Mouse (Mus musculus) ovary, postnatal 36 days (tissue): ENCODE data around the gene Gch1.
A peak's percentile ranks its signal among the peaks of the same experiment; 100 is the strongest.

Experiments
- DNase-seq: peaks from one replicate; pipeline ENCODE4 v3.0.0; 2022; ENCODE audit warnings: low spot score, mixed read lengths

Gch1 gene

DNA sequence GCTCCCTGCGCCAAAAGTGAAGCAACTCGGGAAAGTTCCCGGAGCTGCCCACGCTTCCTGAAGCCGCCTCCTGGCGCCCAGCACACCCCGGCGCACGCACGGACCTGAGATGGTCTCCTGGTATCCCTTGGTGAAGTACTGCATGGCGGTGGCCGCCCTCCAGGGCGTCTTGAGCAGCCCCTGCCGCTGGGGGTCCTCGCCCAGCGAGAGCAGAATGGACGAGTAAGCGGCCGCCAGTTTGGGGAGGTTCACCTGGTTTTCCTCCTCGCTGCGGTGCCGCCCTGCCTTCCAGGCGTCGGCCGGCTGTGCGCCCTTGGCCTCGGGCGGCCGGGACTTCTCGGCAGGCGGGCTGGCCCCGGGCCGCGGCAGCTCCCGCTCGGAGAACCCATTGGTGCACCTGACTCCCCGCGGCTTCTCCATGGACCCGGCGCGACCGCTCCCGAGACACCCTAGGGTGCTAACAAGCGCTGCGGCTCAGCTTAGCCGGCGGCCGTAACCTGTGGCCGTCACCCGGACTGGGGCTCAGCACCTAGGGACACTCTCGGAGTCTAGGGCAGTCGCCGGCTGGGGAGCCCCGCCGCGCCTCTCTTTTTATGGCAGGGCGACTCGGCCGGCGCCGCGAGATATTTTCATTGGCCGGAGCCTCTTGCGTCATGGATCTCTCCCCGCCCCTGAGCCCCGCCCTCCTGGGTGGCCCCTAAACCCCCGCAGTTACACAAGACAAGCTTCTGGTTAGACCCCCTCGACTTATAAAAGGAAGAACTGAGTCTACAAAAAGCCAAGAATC, at the start of gene Gch1:
TSS of gene Gch1 (minus strand) at position 566 of the 787 bp plus-strand sequence.
- peak; percentile 88 for DNase-seq

DNA sequence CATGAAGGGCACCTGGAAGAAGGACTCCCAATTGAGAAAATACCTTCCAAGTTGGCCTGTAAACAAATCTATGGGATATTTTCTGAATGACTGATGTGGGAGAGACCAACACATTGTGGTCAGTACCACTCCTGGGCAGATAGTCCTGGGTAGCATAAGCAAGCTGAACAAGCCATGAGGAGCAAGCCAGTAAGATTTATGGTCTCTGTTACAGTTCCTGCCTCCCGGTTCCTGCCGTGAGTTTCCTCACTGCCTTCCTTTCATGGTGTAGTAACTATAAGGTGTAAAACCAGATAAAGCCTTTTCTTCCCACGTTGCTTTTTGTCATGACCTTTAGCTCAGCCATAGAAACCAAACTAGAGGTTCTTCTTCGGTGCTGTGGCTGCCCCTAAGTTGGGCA, 48.1 kb upstream of the Gch1 start:
- no peak for DNase-seq

DNA sequence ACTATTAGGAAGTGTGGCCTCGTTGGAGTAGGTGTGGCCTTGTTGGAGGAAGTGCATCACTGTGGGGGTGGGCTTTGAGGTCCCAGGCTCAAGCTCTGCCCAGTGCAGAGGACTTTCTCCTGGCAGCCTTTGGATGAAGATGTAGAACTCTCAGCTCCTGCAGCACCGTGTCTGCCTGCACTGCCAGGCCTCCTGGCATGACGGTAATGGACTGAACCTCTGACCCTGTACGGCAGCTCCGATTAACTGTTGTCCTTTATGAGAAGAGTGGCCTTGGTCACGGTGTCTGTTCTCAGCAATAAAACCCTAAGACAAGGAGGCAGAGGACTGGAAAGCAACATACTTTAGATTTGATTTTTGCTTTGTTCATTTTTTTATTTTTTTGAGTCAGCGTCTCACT, 47.3 kb upstream of the Gch1 start:
- no peak for DNase-seq

DNA sequence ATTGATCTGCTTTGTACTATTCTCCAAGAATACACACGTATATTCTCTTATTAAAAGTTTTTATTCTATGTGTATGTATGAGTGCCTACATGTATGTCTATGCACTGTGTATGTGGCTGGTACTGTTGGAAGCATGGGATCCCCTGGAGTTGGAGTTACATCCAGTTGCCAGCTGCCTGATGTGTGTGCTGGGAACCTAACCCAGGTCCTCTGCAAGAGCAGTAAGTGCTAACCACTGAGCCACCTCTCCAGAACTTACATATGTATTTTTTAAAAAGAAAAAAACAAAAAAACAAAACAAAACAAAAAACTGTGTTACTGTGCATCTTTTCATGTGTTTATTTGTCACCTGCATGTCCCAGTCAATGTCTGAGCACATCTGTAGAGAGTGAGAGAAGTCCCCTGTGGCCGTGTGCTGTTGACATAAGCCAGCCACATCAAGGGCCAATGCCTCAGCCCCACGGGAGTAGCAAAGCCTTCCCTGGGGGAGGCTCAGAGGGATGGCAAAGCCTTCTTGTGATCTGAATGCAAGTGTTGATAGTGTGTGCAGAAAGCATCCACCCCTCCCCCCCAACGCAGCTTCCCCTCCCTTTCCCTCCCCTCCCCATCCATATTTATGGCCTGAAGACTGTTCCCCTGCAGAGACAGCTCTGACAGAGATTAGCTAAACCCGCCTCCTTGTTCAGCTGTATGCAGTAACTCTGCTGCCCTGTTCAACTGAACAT, 45.5 kb upstream of the Gch1 start:
- DNase-seq: no peak

DNA sequence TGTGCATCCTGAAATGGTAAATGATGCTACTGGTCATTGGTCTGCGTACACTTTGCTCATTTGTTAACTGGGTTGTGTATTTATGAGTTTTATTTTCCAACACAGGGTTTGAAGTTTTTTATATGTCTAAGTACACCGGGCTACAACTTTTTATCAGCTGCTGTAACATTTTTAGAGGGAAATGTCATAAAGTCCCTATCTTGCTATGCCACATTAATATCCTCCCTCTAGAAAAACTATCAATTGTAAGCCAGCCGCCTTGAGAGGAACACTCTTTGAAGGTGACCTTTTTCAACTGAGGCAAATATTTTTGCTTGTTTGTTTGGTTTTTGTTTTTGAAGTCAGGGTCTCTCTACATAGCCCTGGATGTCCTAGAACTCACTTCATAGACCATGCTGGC, 44.8 kb upstream of the Gch1 start:
- DNase-seq: no peak

DNA sequence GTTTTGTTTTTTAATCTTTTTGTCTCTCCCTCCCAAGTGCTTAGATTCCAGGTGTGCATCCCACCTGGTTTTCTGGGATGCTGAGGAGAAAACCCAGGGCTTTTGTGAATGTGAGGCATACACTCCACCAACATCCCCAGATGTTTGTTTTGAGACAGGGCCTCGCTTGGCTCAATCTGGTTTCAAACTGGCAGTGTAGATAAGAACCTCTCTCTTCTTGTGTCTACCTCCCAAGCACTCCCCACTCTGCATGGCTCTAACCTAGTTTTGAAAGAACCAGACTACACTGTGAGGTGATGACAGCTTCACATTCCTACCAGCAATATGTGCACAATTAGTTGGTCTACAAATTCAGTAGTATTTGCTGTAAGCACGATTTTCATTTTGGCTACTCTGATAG, 44.4 kb upstream of the Gch1 start:
- DNase-seq: no peak

DNA sequence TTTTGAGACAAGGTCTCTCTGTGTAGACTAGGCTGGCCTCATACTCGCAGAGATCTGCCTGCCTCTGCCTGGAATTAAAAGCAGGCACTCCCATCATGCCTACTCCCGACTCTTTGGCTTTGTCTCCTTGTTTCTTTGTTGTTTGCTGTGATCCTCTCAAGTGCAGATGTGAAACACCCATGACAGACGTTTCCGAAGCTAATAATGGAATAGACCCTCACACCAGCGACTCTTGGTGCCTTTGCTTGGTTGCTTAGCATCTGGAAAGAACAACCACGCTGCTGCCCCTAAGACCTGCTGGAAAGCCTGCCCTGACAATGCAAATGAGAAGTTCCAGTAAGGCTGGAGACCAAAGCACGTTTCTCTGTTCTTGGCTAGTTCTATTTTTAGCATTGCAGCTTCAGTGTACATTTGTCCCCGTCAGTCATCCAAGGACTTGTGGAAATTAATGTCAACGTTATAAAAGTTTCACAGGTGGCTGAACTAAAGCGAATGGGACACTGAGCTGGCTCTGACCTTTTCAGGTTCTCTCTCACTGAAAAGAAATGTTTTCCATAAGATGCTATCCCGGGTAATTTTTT, 40.7 kb upstream of the Gch1 start:
- no peak for DNase-seq

DNA sequence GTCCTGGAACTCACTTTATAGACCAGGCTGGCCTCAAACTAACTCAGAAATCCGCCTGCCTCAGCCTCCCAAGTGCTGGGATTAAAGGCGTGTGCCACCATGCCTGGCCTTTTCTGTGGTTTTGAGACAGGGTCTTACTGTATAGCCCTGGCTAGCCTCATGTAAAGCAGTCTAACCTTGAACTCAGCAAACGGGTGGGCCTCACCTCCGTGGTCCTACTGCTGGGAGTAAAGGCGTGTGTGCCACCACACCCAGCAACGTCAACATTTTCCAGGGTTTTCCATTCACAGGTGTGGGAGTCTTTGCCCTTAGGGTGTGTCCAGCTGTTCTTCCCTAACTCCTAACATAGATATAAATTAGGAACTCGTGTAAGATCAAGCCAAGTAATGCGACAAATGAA, 36.7 kb upstream of the Gch1 start:
- no peak for DNase-seq

DNA sequence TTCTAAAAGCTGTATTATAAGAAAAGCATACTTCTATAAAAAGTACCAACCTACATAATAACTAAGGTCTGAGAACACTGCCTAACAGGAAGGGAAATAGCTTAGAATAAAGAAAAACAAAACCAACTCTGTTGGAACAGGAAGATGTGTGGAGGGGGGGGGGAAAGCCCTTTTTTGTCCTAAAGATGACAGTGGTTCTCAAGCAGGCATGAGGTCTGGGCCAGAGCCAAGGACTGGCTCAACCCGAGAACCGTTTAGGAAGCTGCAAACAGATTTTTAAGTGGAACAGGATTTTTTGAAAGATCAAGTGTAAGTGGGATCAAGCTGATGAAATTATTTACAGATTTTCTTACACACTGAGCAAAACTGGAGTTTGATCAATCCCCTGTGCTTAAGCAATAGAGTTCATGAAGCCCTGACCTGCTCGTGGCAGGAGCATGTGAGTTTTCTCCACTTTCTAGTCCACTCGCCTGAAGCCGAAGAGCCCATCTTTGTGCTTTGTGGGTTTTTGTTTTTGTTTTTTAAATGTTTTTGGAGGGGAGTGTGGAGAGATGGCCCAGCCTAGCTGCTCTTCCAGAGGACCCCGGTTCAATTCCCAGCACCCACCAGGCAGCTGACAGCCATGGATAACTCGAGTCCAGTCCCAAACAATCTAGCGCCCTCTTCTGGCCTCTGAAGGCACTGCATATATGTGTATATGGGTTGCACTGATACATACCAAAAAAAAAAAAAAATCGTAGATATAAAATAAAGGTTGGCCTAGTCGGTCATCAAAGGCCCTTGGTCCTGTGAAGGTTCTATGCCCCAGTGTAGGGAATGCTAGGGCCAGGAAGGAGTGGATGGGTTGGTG, 35.5 kb upstream of the Gch1 start:
- no peak for DNase-seq

DNA sequence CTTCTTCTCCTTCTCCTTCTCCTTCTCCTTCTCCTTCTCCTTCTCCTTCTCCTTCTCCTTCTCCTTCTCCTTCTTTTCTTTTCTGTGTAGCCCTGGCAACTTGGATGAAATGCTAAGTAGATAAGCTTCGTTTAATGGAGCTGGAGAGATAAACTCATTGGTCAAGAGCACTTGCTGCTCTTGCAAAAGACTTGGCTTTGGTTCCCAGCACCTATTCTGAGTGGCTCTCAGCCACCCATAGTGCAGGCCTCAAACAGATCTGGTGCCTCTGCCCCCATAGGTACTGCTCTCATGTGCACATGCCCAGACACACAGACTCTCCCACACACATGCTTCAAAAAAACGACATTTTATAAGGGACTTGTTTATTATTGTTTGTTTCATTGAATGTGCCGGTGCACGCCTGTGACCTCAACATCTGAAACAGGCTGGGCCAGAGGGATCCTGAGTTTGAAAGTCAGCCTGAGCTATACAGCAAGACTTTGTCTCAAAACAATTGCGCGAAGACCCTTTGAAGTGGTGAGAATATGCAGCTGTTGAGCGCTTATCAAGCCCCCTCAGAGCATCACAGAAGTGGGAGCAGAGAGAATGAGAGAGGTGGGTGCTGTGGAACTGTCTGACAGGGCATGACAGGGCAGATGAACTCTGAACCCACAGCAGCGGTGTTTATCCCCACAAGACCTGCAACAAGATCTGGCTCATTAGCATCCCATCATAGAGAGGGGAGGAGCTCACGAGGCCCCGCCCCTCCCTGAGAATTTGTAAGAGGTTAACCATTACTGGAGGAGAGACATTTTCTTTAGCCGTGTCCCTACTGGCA, 33.6 kb upstream of the Gch1 start:
- no peak for DNase-seq

DNA sequence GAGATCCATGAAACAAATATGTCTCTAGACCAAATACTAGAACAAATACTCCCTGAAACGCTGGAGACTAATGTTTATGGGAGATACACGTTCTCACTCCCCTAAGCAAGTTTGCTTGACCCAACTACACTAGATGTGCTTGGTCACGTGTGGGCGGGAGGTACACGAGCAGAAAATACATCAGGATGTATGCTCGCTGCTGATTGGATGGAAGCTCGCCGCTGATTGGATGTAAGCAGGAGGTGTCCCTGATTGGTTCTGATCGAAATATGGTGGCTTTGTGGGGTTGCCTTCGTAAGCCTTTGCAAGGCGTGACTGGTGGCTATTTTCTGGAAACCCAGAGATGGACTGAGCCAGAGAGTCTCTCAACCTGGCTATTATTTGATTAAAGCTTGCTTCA, 32.4 kb upstream of the Gch1 start:
- no peak for DNase-seq

DNA sequence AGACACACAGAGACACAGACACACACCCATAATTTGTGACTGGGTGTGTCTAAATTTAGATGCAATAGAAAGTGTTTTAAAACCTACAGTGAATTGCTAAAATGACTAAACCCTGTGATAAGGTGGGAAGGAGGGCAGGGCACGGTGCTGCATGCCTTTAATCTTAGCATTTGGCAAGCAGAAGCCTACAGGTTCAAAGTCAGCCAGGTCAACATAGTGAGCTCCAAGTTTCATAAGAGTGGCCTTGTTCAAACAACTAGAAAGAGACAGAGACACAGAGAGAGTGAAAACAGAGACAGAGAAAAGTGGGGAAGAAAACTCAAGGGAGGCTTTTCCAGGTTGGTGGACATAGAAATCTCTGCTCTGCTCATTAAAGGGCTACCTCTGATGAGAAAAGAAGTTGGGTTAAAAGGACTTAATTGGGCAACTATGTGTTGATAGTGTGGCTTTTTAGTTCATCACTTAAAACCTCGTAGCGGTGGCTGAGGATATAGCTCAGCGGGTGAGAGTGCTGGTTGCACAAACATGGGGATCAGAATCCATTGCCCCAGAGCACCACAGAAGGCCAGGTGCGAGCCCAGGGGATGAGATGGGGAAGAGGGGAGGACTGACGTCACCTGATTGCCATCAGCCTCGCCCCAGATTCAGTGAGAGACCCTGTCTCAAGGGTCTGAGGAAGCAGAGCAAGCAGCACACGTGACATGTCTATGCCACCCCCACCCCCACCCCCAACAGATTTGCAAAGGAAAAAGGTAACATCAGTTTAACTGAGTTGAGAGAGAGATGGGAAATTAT, 31.2 kb upstream of the Gch1 start:
- DNase-seq: no peak

DNA sequence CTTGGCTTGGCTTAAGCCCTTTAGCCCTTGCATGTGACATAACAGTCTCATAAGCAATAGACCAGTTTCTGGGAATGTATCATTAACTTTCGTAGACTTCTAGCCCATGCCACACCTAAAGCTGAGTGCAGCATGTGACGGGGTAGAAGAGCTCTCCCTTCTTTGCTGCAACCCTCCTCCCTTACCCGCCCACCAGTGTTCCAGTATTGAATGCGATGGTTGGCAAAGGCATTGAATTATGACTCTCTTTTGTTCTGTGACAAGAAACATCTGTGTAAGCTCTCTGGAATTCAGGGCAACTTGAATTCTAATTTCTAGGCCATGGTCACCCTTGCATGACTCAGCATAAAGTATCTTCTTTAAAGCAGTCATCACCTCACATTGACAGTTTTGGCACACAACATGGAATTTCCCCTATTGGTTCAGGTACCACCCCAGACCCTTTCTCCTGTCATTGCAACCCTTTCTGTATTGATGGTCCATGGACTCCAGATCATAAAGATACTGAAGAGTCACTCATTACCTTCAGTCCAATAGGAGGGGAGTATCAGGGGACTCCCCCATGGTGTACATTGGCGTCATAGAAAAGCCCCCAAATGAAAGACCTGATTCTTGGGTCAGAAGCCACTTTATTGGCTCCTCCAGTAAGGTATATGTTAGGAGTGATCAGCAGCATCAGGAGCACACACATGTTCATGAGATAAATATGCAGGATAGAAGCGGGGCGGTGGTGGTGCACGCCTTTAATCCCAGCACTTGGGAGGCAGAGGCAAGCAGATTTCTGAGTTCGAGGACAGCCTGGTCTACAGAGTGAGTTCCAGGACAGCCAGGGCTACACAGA, 29.8 kb upstream of the Gch1 start:
- DNase-seq: no peak

DNA sequence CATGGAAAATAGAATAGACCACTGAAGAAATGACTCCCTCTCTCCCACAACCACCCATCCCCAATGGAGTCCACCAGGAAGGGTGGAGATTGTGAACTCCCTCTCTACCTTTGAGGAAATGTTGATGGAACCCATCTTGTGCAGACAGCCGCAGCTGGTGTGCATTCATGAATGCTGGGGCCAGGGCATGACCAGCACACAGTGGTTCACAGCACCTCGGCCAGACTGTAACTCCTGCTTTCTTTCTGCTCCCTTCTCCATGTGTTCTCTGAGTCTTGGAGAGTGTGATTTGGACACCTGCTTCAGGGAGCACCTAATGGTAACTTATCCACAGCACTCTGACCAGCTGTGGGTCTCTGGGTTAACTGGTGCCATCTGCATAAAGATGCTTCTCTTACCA, 27.3 kb upstream of the Gch1 start:
- DNase-seq: no peak

DNA sequence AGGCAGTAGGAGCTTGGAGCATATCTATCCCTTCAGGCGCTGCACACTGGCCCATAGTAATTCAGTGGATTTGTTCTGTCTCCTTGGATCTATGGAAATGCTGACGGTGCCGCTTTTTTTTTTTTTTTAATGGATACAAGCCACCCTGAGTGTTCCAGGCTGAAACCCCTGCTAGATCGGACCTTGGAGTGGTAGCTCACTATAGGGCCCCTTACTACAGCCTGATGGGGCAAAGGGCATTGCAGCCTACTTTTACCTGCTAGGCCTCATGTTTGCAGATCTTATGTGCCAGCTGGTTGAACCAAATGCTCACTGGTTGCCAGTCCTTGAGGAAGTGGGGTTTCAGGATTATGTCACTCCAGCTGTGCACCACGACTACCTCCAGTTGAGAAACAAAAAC, 25.2 kb upstream of the Gch1 start:
- DNase-seq: no peak

DNA sequence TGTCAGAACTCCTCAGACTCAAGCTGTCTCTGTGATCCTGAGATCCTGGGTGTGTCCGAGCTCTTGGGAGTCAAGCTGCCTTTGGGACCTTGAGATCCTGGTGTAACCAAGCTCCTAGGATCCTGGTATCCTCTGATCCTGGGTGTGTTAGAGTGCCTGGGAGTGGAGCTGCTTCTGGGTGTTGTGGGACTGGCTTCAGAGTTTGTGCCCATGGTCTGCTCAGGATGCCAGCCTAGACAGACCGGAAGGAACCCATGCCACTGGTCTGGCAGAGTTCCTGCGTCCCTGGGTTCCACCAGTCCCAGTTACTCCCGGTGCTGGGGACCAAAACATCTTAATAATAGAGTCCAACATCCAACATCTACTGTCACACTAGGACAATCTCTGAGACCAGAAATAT, 24.1 kb upstream of the Gch1 start:
- no peak for DNase-seq

DNA sequence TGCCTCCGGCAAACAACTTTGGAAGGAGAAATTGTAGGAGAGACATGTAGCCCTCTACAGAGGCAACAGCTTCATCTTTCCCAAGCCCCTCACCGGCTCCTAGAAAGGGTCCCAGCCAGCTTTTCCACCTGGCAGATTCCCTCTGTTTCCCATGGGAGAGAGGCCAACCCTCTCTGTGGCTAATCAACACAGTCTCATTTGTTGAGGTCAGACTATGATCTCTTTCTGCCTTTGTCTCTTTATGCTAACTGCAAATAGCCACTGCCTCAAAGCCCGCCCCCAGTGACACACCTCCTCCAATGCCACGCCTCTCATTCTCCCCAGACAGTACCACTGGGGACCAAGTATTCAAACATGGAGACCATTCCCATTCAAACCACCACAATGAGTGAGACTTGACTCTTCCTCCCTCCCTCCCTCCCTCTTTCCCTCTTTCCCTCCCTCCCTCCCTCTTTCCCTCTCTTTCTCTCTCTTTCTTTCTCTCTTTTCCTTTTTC, 20.5 kb upstream of the Gch1 start:
- DNase-seq: no peak

DNA sequence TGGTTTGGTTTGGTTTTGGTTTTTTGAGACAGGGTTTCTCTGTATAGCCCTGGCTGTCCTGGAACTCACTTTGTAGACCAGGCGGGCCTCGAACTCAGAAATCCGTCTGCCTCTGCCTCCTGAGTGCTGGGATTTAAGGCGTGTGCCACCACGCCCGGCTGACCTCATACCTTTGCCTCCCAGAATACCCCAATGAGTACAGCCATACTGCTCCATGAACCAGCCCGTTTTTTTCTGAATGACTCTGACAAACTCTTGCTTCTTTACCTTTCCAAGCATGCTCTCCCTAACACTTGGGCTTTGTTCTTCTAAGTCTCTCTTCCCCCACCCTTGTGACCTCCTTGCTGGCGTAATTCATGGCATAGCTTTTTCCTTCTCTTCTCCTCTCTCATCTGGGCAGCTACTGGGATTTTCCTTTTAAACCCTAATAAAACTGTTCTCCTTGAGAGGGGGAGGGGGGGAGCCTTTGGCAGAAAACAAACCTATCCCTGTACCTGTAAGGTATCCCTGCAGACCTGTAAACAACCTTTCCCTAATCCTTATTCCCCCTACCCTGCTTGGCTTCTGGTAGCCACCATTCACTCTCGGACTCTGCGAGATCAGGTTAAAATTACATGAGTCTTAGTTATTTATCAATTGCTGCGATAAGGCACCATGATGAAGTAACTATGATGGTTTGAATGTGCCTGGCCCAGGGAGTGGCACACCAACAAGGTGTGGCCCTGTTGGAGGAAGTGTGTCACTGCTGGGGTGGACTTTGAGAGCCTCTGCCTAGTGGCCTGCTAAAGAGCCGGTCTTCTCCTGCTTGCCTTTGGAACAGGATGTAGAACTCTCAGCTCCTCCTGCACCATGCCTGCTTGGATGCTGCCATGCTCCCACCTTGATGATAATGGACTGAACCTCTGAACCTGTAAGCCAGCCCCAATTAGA, 19.6 kb upstream of the Gch1 start:
- no peak for DNase-seq
